Mouse (Mus musculus): ENCODE results near the gene Nenf.

DNA sequence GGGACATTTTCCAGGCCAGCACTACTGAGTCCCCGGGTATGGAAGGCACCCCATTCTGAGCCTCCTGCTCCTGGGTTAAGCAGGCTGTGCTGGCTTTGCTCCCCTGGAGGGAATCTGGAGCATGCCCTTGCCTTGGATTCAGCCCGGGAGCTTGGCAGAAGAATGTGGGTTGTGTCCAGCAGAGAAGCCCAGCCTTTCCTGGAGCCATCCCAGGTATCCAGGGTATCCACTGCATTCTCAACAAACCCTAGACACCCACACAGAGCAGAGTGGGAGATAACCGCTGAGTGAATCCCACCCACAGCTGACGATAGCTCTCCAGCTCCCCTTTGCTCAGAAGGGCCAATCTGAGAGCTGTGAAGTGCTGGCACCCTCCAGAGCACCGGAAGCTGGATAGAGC is 21.5 kb downstream of the Nenf start:
- no peak for TF ChIP-seq CTCF (IDR thresholded peaks at IDR 0.05; ENCODE audit: borderline replicate concordance, insufficient read depth, low read depth, low read length)
- TF ChIP-seq POLR2A (IDR thresholded peaks at IDR 0.05; ENCODE audit: borderline replicate concordance, insufficient read depth, low read length), result no peak

All from cerebellum, adult 2 months (tissue).